Mouse (Mus musculus) liver (tissue): ENCODE measurements around the gene P3h2.

Source experiments
- DNase-seq: peaks from one replicate; pipeline ENCODE4 v3.0.0-alpha.2; 2020; ENCODE audit warnings: mixed read lengths

P3h2 gene

GRCm38 (mm10) chr16:25977210-25977609, 128.4 kb downstream of the P3h2 start:
- no peak for DNase-seq

- no peak for DNase-seq
These were observed 134.3 kb downstream of the P3h2 start for GRCm38 (mm10) chr16:25971285-25971684.

DNA sequence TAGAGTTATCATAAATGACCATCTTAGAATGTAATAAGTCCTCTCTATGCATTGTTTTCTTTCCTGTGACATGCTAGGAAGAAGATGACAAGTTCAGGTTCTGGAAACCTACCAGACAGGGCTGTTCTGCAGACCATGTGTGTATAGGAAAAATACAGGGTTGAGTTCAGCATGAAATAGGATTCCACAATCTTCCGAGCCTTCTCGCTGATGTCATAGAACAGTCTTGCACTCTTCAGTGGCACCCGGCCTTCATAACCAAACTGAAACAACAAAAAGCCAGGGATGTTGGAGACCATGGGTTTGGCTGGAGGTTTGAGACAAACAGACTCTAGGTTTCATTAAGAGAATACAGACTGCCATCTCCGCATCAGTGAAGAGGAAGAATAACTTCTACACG, 134.9 kb downstream of the P3h2 start:
- no peak for DNase-seq

DNA sequence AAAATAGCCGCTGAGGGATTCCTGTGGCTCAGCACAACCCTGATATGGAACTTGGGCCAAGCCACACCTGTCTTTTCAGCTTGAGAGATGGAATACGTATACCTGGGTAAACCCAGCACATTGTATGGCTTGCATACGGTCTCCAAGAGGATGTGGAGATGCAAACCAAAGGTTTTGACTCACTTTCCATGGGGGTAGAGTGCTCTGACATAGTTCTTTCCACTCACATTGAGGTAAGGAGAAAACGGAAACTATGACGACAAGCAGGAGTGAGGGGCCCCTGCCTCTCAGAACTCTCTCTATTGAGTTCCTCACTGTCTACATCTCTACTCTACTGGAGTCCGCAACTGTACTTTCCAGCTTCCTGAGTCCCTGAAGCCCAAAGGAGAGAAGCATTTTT, 135.4 kb downstream of the P3h2 start:
- DNase-seq: no peak

- DNase-seq: peak; percentile 37
These were observed 138.3 kb downstream of the P3h2 start for GRCm38 (mm10) chr16:25967297-25967696.

DNA sequence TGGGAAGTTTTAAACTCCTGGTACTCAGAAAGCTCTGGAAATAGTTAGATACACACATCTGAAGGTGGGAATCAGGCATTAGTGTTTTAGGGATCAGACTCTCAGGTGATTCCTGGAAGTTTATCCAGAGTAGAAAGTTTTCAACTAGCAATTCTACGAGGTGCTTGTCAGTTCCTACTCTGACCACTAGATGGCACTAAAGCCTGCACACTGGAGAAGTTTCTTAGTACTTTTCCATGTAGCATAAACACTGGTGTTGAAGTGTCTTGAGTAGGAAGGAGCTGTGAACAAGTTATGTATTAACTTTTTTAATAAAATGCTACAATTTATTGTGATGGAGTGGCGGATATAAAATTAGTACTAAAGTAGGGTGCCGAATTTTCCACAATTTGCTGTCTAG, 141.7 kb downstream of the P3h2 start:
- peak; percentile 38 for DNase-seq

- no peak for DNase-seq
These were observed 145.2 kb downstream of the P3h2 start for GRCm38 (mm10) chr16:25960345-25960744.

- no peak for DNase-seq
These were observed 145.7 kb downstream of the P3h2 start for GRCm38 (mm10) chr16:25959929-25960328.

DNA sequence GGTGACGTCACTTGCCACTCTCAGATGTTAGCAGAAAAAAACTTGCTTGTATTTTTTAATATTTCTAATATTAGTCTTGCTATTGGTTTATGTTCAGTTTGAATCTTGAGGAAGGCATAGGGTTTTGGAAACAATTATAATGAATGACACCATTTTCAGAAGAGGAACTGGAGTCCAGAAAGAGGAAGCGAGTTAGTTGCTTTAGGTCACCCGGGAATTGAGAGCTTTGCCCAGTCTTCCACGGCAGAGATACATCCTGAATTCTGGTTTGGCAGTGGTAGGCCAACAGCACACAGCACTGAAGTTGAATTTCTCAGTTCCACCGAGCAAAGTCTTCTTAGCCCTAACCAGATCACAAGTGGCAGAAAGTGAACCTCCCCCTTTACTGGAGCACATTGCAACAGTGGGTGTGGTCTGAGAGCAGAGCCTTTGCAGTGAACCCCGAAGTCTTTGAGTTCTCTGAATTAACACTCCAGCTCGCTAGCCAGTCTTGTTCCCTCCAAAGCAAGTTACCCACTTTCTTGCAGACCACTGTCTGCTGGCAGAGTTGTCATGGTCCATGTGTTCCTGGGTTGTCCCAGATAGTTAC, 146.8 kb downstream of the P3h2 start:
- no peak for DNase-seq

- no peak for DNase-seq
These were observed 147.4 kb downstream of the P3h2 start for GRCm38 (mm10) chr16:25958213-25958612.

GRCm38 (mm10) chr16:25956831-25957230, 148.8 kb downstream of the P3h2 start:
- no peak for DNase-seq

- no peak for DNase-seq
These were observed 151.0 kb downstream of the P3h2 start for GRCm38 (mm10) chr16:25954614-25955013.

- DNase-seq: no peak
These were observed 152.2 kb downstream of the P3h2 start for GRCm38 (mm10) chr16:25953359-25953758.

DNA sequence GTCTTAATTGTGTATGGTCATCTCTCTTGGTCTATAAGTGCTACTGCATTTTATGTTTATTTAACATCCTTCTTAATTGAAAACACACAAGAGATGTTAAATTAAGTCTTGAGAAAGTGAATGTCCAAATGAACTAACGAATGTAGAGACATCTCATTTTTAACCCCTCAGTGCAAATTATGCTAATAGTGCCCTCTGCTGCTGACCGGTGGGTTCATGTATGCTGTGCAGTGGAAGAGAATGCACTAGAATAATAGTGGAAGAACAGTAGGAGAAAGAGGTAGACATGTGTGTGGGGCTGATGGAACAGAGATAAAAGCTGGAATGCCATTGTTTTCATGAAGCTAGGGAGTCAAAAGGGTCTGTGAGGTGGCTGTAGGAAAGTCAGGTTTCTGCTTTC, 153.6 kb downstream of the P3h2 start:
- DNase-seq: no peak

GRCm38 (mm10) chr16:25948067-25948466, 157.5 kb downstream of the P3h2 start:
- DNase-seq: no peak

DNA sequence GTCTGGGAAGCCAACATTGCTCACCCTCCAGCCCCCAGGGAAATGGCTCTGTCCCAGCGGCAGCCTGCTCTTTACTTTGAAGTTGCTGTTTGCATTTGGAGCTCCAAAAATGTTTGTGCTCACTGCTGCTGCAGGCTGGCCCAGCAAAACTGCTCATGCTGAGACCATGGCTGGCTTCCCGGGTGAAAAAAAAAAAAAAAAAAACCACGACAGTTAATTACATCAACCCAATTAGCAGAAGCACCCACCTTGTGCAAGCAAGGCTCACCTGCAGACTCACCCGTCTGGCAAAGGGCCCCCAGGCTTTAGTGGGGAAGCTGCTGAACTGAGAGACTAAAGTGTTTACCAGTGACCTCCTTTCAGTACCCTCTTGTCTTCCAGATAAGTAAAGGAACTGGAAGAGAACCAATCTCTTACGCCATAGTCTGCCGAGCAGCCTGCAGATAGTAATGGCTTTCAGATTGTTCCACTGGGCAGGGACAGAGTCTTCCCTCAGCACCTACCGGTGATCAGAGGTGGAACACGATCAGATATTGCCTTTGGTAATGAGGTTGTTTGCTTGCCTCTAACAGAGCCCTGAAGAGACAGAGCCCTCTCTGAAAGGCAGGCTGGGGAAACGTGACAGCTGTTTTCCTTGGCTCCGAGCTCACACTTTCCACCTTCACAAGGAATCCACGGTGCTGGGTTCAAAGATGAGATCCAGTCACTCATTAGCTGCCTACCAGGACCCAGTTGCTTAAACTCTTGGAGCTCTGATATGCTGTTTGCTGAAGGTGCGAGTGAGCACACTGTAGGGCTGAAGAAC, 160.2 kb downstream of the P3h2 start:
- no peak for DNase-seq

DNA sequence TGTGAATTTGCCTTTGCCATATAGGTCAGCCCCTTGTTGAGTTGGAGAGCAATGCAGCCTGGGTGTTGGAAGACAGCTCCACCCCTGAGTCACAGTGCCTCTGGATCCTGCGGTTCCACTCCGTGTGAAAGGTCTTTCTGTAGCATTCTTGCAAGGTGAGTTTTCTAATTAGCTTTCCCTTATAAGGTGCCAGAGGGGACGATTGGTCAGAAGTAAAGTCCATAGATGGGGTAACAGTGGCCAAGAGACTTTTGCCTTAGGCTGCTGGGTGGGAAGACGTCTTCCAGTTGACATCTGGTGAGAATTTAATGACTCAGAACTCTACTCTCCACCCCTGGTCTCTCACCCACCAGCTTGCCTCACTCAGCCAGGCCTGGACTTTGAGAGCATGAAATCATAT, 163.3 kb downstream of the P3h2 start:
- no peak for DNase-seq

- DNase-seq: no peak
These were observed 171.4 kb downstream of the P3h2 start for GRCm38 (mm10) chr16:25934181-25934580.

GRCm38 (mm10) chr16:25912185-25912584, 193.4 kb downstream of the P3h2 start:
- DNase-seq: no peak
